In genomic region chr5:32153791-32154490, GRCm38 (mm10) we compare ENCODE assay signal across 14 mouse cellular contexts. TPM values are rescaled to one million over a fixed set of nuclear protein-coding genes. Genes with fewer than 3 reads are reported as not detected.
DNase-seq lines count a peak whose midpoint lies in the region; ATAC-seq and TF ChIP-seq lines count a peak whose summit lies in the region.
"Had no signal": no experiment of that assay in that cellular context is flagged by ENCODE, and none has a peak within 500 bp of the region (broad histone marks: within the 10 kb centered on the region; RNA-seq: fewer than 3 reads in every experiment).

No protein-coding gene starts in this region.

- no peak overlapping the region for H3K27ac ChIP-seq in forebrain, embryonic 10.5 days
- H3K27ac ChIP-seq in forebrain, embryonic 11.5 days (ENCODE audit: low read depth, low read length) = no peak overlapping the region
- no peak overlapping the region for H3K27ac ChIP-seq in hindbrain, embryonic 12.5 days
- H3K27ac ChIP-seq in midbrain, postnatal 0 days (ENCODE audit: low read depth, low read length) = no peak overlapping the region
- no peak overlapping the region for H3K27ac ChIP-seq in intestine, postnatal 0 days (ENCODE audit: low read depth, low read length)
- H3K27ac ChIP-seq: left cerebral cortex, adult 2 months had no signal

- peak overlapping the region; percentile 30; the same call in 1 of the 2 replicates for H3K4me3 ChIP-seq in forebrain, embryonic 10.5 days
- no peak overlapping the region for H3K4me3 ChIP-seq in forebrain, embryonic 11.5 days (ENCODE audit: low read depth, low read length)
- peak overlapping the region; percentile 15 for H3K4me3 ChIP-seq in hindbrain, embryonic 12.5 days
- peak overlapping the region; percentile 12; the same call in 1 of the 2 replicates for H3K4me3 ChIP-seq in midbrain, postnatal 0 days (ENCODE audit: low read depth, low read length)
- no peak overlapping the region for H3K4me3 ChIP-seq in intestine, postnatal 0 days (ENCODE audit: low read depth, low read length)
- H3K4me3 ChIP-seq: left cerebral cortex, adult 2 months had no signal

- 65% methylated on average over 17 of the region's 17 CpGs for WGBS in forebrain, embryonic 10.5 days
- 63% methylated on average over 17 of the region's 17 CpGs for WGBS in forebrain, embryonic 11.5 days
- 69% methylated on average over 17 of the region's 17 CpGs for WGBS in hindbrain, embryonic 12.5 days
- 63% methylated on average over 17 of the region's 17 CpGs for WGBS in midbrain, postnatal 0 days
- 85% methylated on average over 17 of the region's 17 CpGs for WGBS in intestine, postnatal 0 days

- peaks cover 33% of the 10 kb centered on the region for H3K4me1 ChIP-seq in forebrain, embryonic 10.5 days
- peaks cover 6% of the 10 kb centered on the region; the same call in 1 of the 2 replicates for H3K4me1 ChIP-seq in forebrain, embryonic 11.5 days (replicated peaks; ENCODE audit: control insufficient read depth, insufficient read depth, low read length)
- H3K4me1 ChIP-seq in hindbrain, embryonic 12.5 days = peaks cover 21% of the 10 kb centered on the region
- H3K4me1 ChIP-seq in midbrain, postnatal 0 days (ENCODE audit: insufficient read depth, low read length) = 0 out of 2 replicates have a peak, but pooled peaks cover 7% of the 10 kb centered on the region
- no peaks in the 10 kb centered on the region for H3K4me1 ChIP-seq in intestine, postnatal 0 days (replicated peaks; ENCODE audit: control insufficient read depth, insufficient read depth, low read length)

- no peak for TF ChIP-seq CTCF in midbrain, postnatal 0 days (IDR thresholded peaks at IDR 0.05)
- no peak for TF ChIP-seq CTCF in intestine, postnatal 0 days (IDR thresholded peaks at IDR 0.05; ENCODE audit: low read depth)

- no peak for DNase-seq in forebrain, embryonic 10.5 days (ENCODE audit: extremely low spot score, low spot score)
- no peak for DNase-seq in forebrain, embryonic 11.5 days (ENCODE audit: low spot score)
- peak; percentile 74 to 76 for DNase-seq in cerebellum, postnatal 10 days
- DNase-seq in midbrain, postnatal 0 days (ENCODE audit: low spot score) = peak; percentile 18
- no peak for DNase-seq in kidney, postnatal 14 days
- DNase-seq in spleen, postnatal 14 days (ENCODE audit: low spot score in 2 of 2) = no peak
- DNase-seq: adrenal gland, postnatal 14 days; heart, postnatal 36 days; lung, postnatal 14 days; right cerebral cortex, postnatal 14 days had no signal

- no peak for ATAC-seq in forebrain, embryonic 11.5 days (replicated peaks; ENCODE audit: low FRiP score)
- no peak for ATAC-seq in hindbrain, embryonic 12.5 days (ENCODE audit: low FRiP score)
- ATAC-seq in midbrain, postnatal 0 days (ENCODE audit: low FRiP score) = no peak
- ATAC-seq in intestine, postnatal 0 days = no peak

- no peaks in the 10 kb centered on the region for H3K36me3 ChIP-seq in forebrain, embryonic 10.5 days (replicated peaks)
- no peaks in the 10 kb centered on the region for H3K36me3 ChIP-seq in forebrain, embryonic 11.5 days (ENCODE audit: control insufficient read depth, insufficient read depth, low read length)
- no peaks in the 10 kb centered on the region for H3K36me3 ChIP-seq in hindbrain, embryonic 12.5 days
- H3K36me3 ChIP-seq in midbrain, postnatal 0 days (ENCODE audit: insufficient read depth, low read length) = no peaks in the 10 kb centered on the region
- peaks cover 73% of the 10 kb centered on the region for H3K36me3 ChIP-seq in intestine, postnatal 0 days (ENCODE audit: control insufficient read depth, insufficient read depth)

- H3K27me3 ChIP-seq in forebrain, embryonic 10.5 days (ENCODE audit: poor library complexity, severe bottlenecking) = peaks cover 38% of the 10 kb centered on the region
- no peaks in the 10 kb centered on the region for H3K27me3 ChIP-seq in forebrain, embryonic 11.5 days (ENCODE audit: control insufficient read depth, insufficient read depth, low read length)
- H3K27me3 ChIP-seq in hindbrain, embryonic 12.5 days = peaks cover 13% of the 10 kb centered on the region; the same call in 1 of the 2 replicates
- no peaks in the 10 kb centered on the region; the same call in 1 of the 2 replicates for H3K27me3 ChIP-seq in midbrain, postnatal 0 days (ENCODE audit: insufficient read depth, low read length)
- no peaks in the 10 kb centered on the region for H3K27me3 ChIP-seq in intestine, postnatal 0 days (replicated peaks; ENCODE audit: control insufficient read depth, insufficient read depth, low read length)

- H3K9ac ChIP-seq in forebrain, embryonic 11.5 days (ENCODE audit: low read length) = no peak overlapping the region
- 0 out of 2 replicates have a peak overlapping the region, but pooled peaks have one; percentile 32 for H3K9ac ChIP-seq in hindbrain, embryonic 12.5 days
- H3K9ac ChIP-seq in midbrain, postnatal 0 days (replicated peaks; ENCODE audit: low read length, poor library complexity, severe bottlenecking) = no peak overlapping the region
- no peak overlapping the region for H3K9ac ChIP-seq in intestine, postnatal 0 days (ENCODE audit: low read depth, low read length)

- H3K4me2 ChIP-seq in forebrain, embryonic 11.5 days (ENCODE audit: low read depth, low read length, severe bottlenecking) = no peak overlapping the region; the same call in 1 of the 2 replicates
- peak overlapping the region; percentile 52 for H3K4me2 ChIP-seq in hindbrain, embryonic 12.5 days (replicated peaks)
- peak overlapping the region; percentile 35 for H3K4me2 ChIP-seq in midbrain, postnatal 0 days (ENCODE audit: low read depth, low read length, poor library complexity, severe bottlenecking)
- H3K4me2 ChIP-seq in intestine, postnatal 0 days (replicated peaks; ENCODE audit: low read depth) = no peak overlapping the region
- H3K4me2 ChIP-seq: liver, embryonic 11.5 days had no signal

- H3K9me3 ChIP-seq in forebrain, embryonic 10.5 days = no peaks in the 10 kb centered on the region
- no peaks in the 10 kb centered on the region for H3K9me3 ChIP-seq in forebrain, embryonic 11.5 days (ENCODE audit: control insufficient read depth, low read length)
- H3K9me3 ChIP-seq in hindbrain, embryonic 12.5 days (replicated peaks) = no peaks in the 10 kb centered on the region
- no peaks in the 10 kb centered on the region for H3K9me3 ChIP-seq in midbrain, postnatal 0 days (ENCODE audit: low read length)
- H3K9me3 ChIP-seq in intestine, postnatal 0 days (ENCODE audit: control insufficient read depth) = no peaks in the 10 kb centered on the region

RNA-seq across cellular contexts. Expression of gene Fosl2, which starts 18.3 kb away (rescaled TPM):
- polyA plus RNA-seq in forebrain, embryonic 10.5 days (2016; fragmentation: Nextera tagmentation; extraction: Ambion mirVana) = 0.32 and 0.60 TPM in 2 replicates
- polyA plus RNA-seq in forebrain, embryonic 11.5 days (2014; fragmentation: Nextera tagmentation; extraction: Ambion mirVana) = 0.68 and 1.1 TPM in 2 replicates
- 1.0 and 1.2 TPM in 2 replicates for polyA plus RNA-seq in hindbrain, embryonic 12.5 days (2016; fragmentation: Nextera tagmentation; extraction: Ambion mirVana)
- 5.5 and 6.4 TPM in 2 replicates for total RNA-seq in midbrain, postnatal 0 days (2014; rRNA removed)
- polyA plus RNA-seq in midbrain, postnatal 0 days (2015; fragmentation: Nextera tagmentation; extraction: Ambion mirVana) = 0.52 and 0.58 TPM in 2 replicates
- 5.8 and 5.9 TPM in 2 replicates for polyA plus RNA-seq in intestine, postnatal 0 days (2015; fragmentation: Nextera tagmentation; extraction: Ambion mirVana)

Comparison
In these comparisons a context has a peak if more than half of its experiments do, and no peak if none do; other contexts are left out.
1. H3K4me3 ChIP-seq: peak in forebrain, embryonic 10.5 days (single experiment), hindbrain, embryonic 12.5 days (single experiment) and midbrain, postnatal 0 days (single experiment); none in forebrain, embryonic 11.5 days (single experiment) and intestine, postnatal 0 days (single experiment).
2. DNase-seq: peak in cerebellum, postnatal 10 days (2 of 2) and midbrain, postnatal 0 days (single experiment); none in forebrain, embryonic 10.5 days (single experiment), forebrain, embryonic 11.5 days (single experiment), kidney, postnatal 14 days (single experiment) and spleen, postnatal 14 days (0 of 2).
3. H3K4me2 ChIP-seq: peak in hindbrain, embryonic 12.5 days (single experiment) and midbrain, postnatal 0 days (single experiment); none in forebrain, embryonic 11.5 days (single experiment) and intestine, postnatal 0 days (single experiment).